Mouse (Mus musculus) intestine, embryonic 16.5 days (tissue): ENCODE measurements at regions not wholly inside any gene's neighbourhood (a gene's known extent, or its start where the extent isn't known, plus 50 kb on each side); places are given as distances from the start of the nearest gene placed in this dataset.
A peak's percentile ranks its signal among the peaks of the same experiment; 100 is the strongest.

Experiments used
- ATAC-seq: fragments of 200-750 bp; cut with Nextera tagmentation; 2 replicates; pipeline ENCODE4 v1.8.0; 2017; ENCODE audit warnings: moderate TSS enrichment, moderate library complexity
- H3K27ac ChIP-seq: fragments of 300-500 bp; sonication (generic); 2 replicates; pipeline ENCODE4 v1.5.1; 2014; ENCODE audit warnings: mild to moderate bottlenecking, low read length
- H3K27me3 ChIP-seq: fragments of 300-500 bp; sonication (generic); replicated peaks from 2 replicates; pipeline ENCODE4 v1.6.1; 2014; ENCODE audit warnings: low read length, control low read depth, mixed read lengths; ENCODE audit not compliant: control insufficient read depth, insufficient read depth
- H3K36me3 ChIP-seq: fragments of 300-500 bp; sonication (generic); 2 replicates; pipeline ENCODE4 v1.6.1; 2014; ENCODE audit warnings: low read length, control low read depth; ENCODE audit not compliant: control insufficient read depth, insufficient read depth
- H3K4me1 ChIP-seq: fragments of 300-500 bp; sonication (generic); 2 replicates; pipeline ENCODE4 v1.6.1; 2014; ENCODE audit warnings: low read length, control low read depth, mixed read lengths; ENCODE audit not compliant: control insufficient read depth, insufficient read depth
- H3K4me2 ChIP-seq: fragments of 300-500 bp; sonication (generic); 2 replicates; pipeline ENCODE4 v1.6.1; 2014; ENCODE audit warnings: low read depth, low read length, control low read depth
- H3K4me3 ChIP-seq: fragments of 300-500 bp; sonication (generic); 2 replicates; pipeline ENCODE4 v1.5.1; 2014; ENCODE audit warnings: mild to moderate bottlenecking, low read length
- H3K9ac ChIP-seq: fragments of 300-500 bp; sonication (generic); 2 replicates; pipeline ENCODE4 v1.6.1; 2014; ENCODE audit warnings: low read depth, low read length
- H3K9me3 ChIP-seq: fragments of 300-500 bp; sonication (generic); 2 replicates; pipeline ENCODE4 v1.6.1; 2016; ENCODE audit warnings: low read length, control low read depth; ENCODE audit not compliant: control insufficient read depth
- WGBS: fragments of 180-500 bp; shearing (Covaris S2); extraction: QIAGEN DNeasy Blood & Tissue Kit; methylation state at CpG from one replicate; pipeline ENCODE4 v1.1.7; 2014; 5-methylcytosine and 5-hydroxymethylcytosine counted together

- no peaks in the 10 kb centered on the region for H3K9me3 ChIP-seq
- H3K27ac ChIP-seq = no peak overlapping the region
- no peak for ATAC-seq
- H3K36me3 ChIP-seq = no peaks in the 10 kb centered on the region
- no peak overlapping the region for H3K9ac ChIP-seq
- H3K4me3 ChIP-seq = no peak overlapping the region
- no peaks in the 10 kb centered on the region for H3K4me1 ChIP-seq
- no peaks in the 10 kb centered on the region for H3K27me3 ChIP-seq
- H3K4me2 ChIP-seq = no peak overlapping the region
Measured at GRCm38 (mm10) chr3:15098981-15099380, 212.9 kb downstream of the Car2 start.

GRCm38 (mm10) chr3:15105627-15106026, 219.6 kb downstream of the Car2 start:
- no peaks in the 10 kb centered on the region for H3K27me3 ChIP-seq
- no peak overlapping the region for H3K4me2 ChIP-seq
- H3K9me3 ChIP-seq = no peaks in the 10 kb centered on the region
- WGBS = 41% methylated on average over 4 of the region's 4 CpGs
- H3K4me3 ChIP-seq = no peak overlapping the region
- no peak for ATAC-seq
- H3K4me1 ChIP-seq = no peaks in the 10 kb centered on the region
- H3K36me3 ChIP-seq = no peaks in the 10 kb centered on the region
- H3K27ac ChIP-seq = no peak overlapping the region
- H3K9ac ChIP-seq = no peak overlapping the region

GRCm38 (mm10) chr3:15106281-15106680, 220.2 kb downstream of the Car2 start:
- H3K27ac ChIP-seq = no peak overlapping the region
- H3K27me3 ChIP-seq = no peaks in the 10 kb centered on the region
- H3K36me3 ChIP-seq = no peaks in the 10 kb centered on the region
- H3K4me3 ChIP-seq = no peak overlapping the region
- H3K9ac ChIP-seq = no peak overlapping the region
- no peak for ATAC-seq
- WGBS = 86% methylated on average over 6 of the region's 6 CpGs
- H3K4me1 ChIP-seq = no peaks in the 10 kb centered on the region
- no peak overlapping the region for H3K4me2 ChIP-seq
- no peaks in the 10 kb centered on the region for H3K9me3 ChIP-seq

GRCm38 (mm10) chr3:15107301-15107700, 221.2 kb downstream of the Car2 start:
- Histone ChIP-seq H3K4me1 (no peaks in the 10 kb centered on the region), H3K4me3 (no peak overlapping the region), H3K9me3 (no peaks in the 10 kb centered on the region), H3K9ac (no peak overlapping the region), H3K27ac (no peak overlapping the region), H3K27me3 (no peaks in the 10 kb centered on the region), H3K36me3 (no peaks in the 10 kb centered on the region), H3K4me2 (no peak overlapping the region)
- ATAC-seq = peak; percentile 64; the same call in 1 of the 2 replicates
- 81% methylated on average over 5 of the region's 5 CpGs for WGBS

GRCm38 (mm10) chr3:15108239-15108934, 222.3 kb downstream of the Car2 start:
- Histone ChIP-seq H3K4me3 (no peak overlapping the region), H3K4me1 (no peaks in the 10 kb centered on the region), H3K36me3 (no peaks in the 10 kb centered on the region), H3K4me2 (no peak overlapping the region), H3K9me3 (no peaks in the 10 kb centered on the region), H3K9ac (no peak overlapping the region), H3K27ac (no peak overlapping the region), H3K27me3 (no peaks in the 10 kb centered on the region)
- 69% methylated on average over 9 of the region's 9 CpGs for WGBS
- no peak for ATAC-seq

GRCm38 (mm10) chr3:15110037-15110748, 221.9 kb downstream of the Gm9733 start:
- Histone ChIP-seq H3K27ac (no peak overlapping the region), H3K4me3 (no peak overlapping the region), H3K9ac (no peak overlapping the region), H3K4me1 (no peaks in the 10 kb centered on the region), H3K9me3 (no peaks in the 10 kb centered on the region), H3K27me3 (no peaks in the 10 kb centered on the region), H3K36me3 (no peaks in the 10 kb centered on the region), H3K4me2 (no peak overlapping the region)
- 50% methylated on average over 4 of the region's 4 CpGs for WGBS
- no peak for ATAC-seq

GRCm38 (mm10) chr3:15112177-15112838, 219.8 kb downstream of the Gm9733 start:
- WGBS = 33% methylated on average over 2 of the region's 2 CpGs
- ATAC-seq = no peak
- Histone ChIP-seq H3K4me3 (no peak overlapping the region), H3K27me3 (no peaks in the 10 kb centered on the region), H3K27ac (no peak overlapping the region), H3K4me1 (no peaks in the 10 kb centered on the region), H3K4me2 (no peak overlapping the region), H3K36me3 (no peaks in the 10 kb centered on the region), H3K9ac (no peak overlapping the region), H3K9me3 (no peaks in the 10 kb centered on the region)

- Histone ChIP-seq H3K36me3 (no peaks in the 10 kb centered on the region), H3K4me2 (no peak overlapping the region), H3K4me3 (no peak overlapping the region), H3K9ac (no peak overlapping the region), H3K4me1 (no peaks in the 10 kb centered on the region), H3K27ac (peak overlapping the region; percentile 56; the same call in 1 of the 2 replicates), H3K27me3 (no peaks in the 10 kb centered on the region), H3K9me3 (no peaks in the 10 kb centered on the region)
- WGBS = 17% methylated on average over 3 of the region's 3 CpGs
- ATAC-seq = peak; percentile 46
Measured at GRCm38 (mm10) chr3:15118634-15119356, 213.3 kb downstream of the Gm9733 start.

- H3K27ac ChIP-seq = no peak overlapping the region
- no peaks in the 10 kb centered on the region for H3K36me3 ChIP-seq
- no peak overlapping the region for H3K4me2 ChIP-seq
- no peak overlapping the region for H3K4me3 ChIP-seq
- H3K4me1 ChIP-seq = no peaks in the 10 kb centered on the region
- no peaks in the 10 kb centered on the region for H3K27me3 ChIP-seq
- WGBS = 66% methylated on average over 4 of the region's 4 CpGs
- no peak overlapping the region for H3K9ac ChIP-seq
- no peak for ATAC-seq
- H3K9me3 ChIP-seq = no peaks in the 10 kb centered on the region
Measured at GRCm38 (mm10) chr3:15126736-15127135, 205.4 kb downstream of the Gm9733 start.
